Mouse (Mus musculus): ENCODE data around the gene Plxnd1. TPM values are rescaled to one million over a fixed set of nuclear protein-coding genes. Genes with fewer than 3 reads are reported as not detected.

Plxnd1 gene
- total RNA-seq, 1 experiment from 2014 or later = 12.2 TPM

DNA sequence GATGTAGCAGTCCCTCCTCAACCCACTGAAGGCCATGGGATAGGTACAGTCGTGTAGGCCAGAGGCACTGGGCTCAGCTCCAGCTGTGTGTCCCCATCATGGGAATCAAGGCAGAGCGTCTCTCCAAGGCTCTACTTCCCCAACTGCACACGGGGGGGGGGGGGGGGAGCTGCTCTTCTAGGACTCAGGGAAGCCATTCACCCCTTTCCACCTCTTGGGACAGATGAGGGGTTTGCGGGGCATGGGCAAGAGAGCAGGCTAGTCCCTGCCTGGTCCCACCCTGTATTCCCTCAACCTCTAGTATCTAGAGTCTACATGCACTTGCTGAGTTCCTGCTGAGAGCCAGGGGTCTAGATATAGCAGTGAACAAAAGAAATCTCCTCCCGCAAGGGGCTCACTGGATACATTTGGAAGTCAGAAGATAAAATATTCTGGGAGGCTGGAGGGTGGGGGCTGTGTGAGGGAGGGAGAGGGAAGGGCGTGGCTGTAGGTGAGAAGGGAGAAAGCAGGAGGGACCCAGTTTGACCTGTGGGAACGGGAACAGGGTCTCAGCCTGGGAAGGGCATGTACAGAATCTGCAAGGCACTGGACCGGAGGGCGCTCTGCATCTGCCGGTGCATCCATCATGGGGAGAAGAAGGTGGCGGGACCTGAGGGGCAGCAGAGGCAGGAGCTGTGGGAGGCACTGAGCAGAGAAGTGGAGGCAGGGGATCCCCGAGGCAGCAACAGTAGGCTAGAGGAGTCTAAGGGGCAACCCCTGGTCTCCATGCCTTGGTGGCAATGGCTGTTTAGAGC lies 7.7 kb upstream of the Plxnd1 start:
- no peak for ATAC-seq (ENCODE audit: extremely low read depth, insufficient number of reproducible peaks, low FRiP score, poor library complexity, severe bottlenecking)

DNA sequence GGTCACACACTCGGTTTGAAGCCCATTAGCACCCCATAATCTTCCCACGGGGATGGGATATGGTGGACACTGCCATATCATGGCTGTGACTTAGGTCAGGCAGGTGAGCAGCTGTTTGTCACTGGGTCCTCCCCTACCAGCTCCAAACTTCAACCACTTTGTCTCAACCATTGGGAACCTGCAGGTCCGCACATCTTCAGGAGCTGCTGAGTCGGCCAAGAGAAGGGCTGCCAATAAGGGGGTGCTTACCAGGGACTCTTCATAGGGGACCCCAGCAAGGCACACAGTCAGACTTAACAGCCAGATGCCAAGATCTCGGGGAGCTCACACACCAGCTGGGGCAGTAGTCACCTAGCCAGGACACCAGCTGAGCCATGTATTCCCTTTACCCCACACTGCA lies 6.0 kb upstream of the Plxnd1 start:
- no peak for ATAC-seq (ENCODE audit: extremely low read depth, insufficient number of reproducible peaks, low FRiP score, poor library complexity, severe bottlenecking)

DNA sequence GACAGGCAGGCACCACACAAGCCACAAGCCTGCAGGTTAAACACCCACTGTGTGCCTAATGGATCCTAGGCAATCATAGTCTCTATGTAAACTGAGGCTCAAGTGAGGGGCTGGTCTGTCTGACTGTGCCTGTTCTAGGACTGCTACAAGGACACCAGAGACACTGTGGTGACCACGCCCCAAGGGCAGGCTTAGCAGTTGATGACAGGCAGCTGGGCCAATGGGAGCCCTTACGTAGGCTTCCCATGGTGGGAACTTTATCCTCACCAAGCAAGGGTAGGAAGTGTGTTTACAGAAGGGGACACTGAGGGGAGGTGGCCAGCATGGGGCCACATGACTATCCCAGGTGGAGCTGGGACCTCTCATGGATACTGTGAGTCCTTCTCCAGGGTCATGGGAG lies 4.4 kb upstream of the Plxnd1 start:
- no peak for ATAC-seq (ENCODE audit: extremely low read depth, insufficient number of reproducible peaks, low FRiP score, poor library complexity, severe bottlenecking)

- no peak for ATAC-seq (ENCODE audit: extremely low read depth, insufficient number of reproducible peaks, low FRiP score, poor library complexity, severe bottlenecking)
Measured at GRCm38 (mm10) chr6:115998758-115999157, 4.0 kb upstream of the Plxnd1 start.

DNA sequence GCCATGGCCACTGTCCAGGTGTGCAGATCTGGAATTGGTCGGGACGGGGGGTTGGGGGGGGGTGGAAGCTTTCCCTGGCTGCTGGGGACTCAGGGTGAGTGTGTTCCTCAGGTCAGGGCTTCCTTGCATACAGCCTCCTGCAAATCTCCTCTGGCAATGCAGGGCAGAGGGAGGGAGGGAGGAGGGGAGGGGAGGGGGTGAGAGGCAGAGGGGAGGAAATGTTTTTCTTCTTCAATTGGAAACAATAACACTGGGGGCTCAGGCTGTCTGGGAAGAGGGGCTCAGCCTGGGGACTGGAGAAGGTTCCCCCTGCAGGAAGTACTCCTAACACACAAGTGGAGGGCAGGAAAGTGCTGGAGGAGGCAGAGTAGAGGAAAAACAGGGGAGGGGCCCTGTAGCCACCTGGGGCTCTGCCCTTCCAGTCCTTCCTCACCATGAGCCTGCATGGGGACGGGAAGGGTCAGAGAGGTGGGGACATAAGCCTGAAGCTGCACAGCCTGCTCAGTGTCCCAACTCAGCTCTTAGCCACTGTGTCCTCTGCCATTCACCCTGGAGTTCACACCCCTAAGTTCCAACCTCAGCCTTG lies 3.0 kb upstream of the Plxnd1 start:
- ATAC-seq (ENCODE audit: extremely low read depth, insufficient number of reproducible peaks, low FRiP score, poor library complexity, severe bottlenecking) = no peak

DNA sequence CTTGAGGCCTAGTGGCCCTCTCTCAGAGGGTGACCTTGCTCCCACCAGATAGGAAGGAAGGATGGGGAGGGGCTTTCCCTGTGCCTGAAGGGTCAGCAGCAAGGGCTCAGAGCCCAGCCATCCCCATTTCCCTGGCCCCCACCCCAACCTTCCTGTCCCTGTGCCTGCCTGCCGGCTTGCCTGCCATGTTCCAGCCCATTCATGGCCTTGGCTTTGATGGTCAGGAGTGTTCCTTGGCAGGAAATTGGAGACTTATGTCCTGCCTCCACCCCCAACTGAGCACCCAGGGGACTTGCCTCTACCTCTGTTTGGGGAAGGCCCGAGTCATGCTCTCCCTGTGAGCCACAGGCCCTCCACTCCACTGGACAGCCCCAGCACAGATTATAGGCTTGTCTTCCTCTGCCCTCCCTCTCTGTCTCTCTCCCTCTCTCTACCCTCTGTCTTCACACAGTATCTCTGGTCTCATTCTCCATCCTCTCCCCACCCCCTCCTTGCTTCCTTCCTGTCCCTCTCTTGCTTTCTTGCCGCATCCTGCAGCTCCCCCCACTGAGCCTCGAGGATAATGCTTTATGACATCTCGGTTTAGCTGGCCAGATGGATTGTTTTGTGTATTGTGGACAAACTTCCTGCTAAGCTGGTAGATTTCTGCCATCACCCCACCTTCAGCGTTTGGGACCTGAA lies 1.5 kb upstream of the Plxnd1 start:
- ATAC-seq (ENCODE audit: extremely low read depth, insufficient number of reproducible peaks, low FRiP score, poor library complexity, severe bottlenecking) = no peak

GRCm38 (mm10) chr6:115995531-115995941 lies 731 bp upstream of the Plxnd1 start:
- no peak for ATAC-seq (ENCODE audit: extremely low read depth, insufficient number of reproducible peaks, low FRiP score, poor library complexity, severe bottlenecking)

DNA sequence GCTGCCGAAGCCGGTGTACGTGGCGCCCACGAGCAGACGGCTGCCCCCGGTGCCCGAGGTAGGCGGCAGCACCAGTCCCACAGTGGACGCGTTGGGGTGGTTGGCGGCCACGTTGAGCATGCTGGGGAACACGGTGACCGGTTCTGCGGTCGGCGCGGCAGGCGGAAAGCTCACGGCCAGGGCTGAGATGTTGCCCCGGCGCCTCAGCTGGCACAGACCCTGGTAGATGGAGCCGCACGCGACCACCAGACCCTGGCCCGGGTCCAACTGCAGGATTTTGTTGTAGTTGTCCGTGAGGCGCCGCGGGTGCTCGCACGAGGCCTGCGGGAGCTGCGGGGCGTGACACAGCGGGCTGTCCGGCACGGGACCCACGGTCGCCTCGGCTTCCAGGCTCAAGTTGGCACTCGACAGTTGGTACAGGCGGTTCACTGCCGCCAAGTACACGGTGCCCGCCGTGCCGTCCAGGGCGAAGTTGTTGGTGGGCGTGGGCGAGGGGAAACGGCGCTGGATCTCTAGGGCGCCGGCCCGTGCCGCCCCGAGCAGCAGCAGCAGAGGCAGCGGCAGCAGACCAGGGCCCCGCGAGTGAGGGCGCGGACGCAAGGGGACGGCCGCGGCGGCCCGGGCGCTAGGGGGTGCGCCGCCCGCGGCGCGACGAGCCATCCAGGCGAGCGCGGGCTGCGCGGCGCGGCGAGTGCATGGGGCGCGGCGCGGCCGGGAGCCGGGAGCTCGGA lies 494 bp downstream of the Plxnd1 start:
- ATAC-seq (ENCODE audit: extremely low read depth, insufficient number of reproducible peaks, low FRiP score, poor library complexity, severe bottlenecking) = no peak

DNA sequence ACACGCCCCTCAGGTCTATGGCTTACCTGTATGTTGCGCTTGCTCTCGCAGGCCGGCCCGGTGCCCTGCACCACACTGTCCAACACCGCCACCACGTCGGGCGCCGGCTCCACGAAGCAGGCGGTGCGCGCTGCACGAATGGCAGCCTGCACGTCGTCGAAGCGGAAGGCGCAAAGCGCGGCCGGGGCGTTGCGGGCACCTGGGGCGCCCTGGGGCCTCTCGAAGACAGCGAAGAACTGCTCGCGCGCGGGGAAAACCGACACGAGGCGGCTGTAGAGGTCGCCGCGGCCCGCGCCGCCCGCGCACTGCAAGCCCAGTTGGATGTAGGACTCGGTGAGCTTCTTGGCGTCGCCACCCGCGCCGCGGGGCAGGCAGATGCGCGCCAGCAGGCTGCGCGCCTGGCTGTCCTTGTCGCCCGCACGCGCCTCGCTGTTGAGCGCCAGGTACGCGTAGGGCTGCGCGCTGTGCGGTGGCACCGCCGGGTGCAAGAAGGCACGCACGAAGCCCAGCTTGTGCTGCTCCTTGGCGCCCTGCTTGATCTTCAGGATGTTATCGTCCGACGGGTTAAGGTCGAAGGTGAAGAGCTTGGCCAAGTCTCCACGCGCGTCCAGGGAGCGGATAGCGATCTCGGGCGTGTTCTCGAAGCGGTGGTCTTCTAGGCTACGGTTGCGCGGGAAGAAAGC lies 1.2 kb downstream of the Plxnd1 start:
- ATAC-seq (ENCODE audit: extremely low read depth, insufficient number of reproducible peaks, low FRiP score, poor library complexity, severe bottlenecking) = no peak

DNA sequence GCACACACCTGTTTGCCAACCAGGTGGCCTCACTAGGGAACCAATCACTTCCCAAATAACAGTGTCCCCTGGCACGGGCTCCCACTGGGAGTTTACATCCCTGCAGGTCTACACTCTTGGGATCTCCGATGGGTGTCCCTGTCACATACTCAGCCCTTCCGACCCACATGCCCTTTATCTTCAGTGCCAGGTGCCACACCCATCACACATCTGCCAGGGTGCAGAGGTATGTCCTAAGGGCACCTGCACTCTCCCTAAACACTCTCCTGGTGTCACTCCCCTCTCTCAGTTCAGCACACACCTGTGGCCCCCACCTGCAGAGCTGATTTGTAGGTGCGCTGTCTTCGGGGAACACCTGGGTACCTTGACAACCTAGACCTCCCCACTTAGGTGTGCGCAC lies 1.8 kb downstream of the Plxnd1 start:
- no peak for ATAC-seq (ENCODE audit: extremely low read depth, insufficient number of reproducible peaks, low FRiP score, poor library complexity, severe bottlenecking)

- ATAC-seq (ENCODE audit: extremely low read depth, insufficient number of reproducible peaks, low FRiP score, poor library complexity, severe bottlenecking) = no peak
Measured at GRCm38 (mm10) chr6:115991881-115992620, 2.8 kb downstream of the Plxnd1 start.

DNA sequence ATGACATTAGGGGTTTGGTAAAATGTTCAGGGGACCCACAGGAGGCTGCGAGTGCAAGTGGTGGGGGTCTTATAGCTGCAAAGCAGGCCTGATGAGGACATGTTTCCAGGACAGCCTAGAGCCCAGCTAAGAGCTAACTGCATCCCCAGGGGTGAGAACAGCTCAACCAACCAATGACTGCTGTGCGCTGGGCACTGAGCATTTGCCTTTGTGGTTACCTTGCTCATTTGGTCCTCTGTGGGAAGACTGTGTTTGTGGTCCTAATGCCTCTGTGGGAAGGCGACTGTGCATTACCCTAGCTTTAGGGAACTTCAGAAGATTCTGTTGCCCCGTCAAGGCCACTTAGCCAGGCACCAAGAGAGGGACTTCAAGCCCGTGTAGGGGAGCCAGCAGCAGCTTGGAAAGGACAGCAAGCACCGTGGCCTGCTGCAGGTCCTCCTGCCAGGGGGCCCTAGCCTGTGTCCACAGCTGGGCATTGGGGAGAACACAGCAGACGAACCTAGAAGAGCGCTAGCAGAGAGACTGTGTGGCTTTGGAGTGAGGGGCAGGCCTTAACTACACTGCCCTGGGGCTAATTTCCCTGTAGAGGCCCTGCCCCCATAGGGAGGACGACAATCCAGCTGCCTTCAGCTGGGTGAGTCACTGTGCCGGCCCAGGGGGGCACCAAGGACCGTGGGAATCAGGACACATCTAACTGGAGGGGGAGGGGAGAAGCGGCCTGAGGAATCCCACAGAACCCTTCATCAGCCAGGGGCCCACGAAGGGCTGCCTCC lies 3.5 kb downstream of the Plxnd1 start:
- no peak for ATAC-seq (ENCODE audit: extremely low read depth, insufficient number of reproducible peaks, low FRiP score, poor library complexity, severe bottlenecking)

GRCm38 (mm10) chr6:115990479-115990878 lies 4.3 kb downstream of the Plxnd1 start:
- no peak for ATAC-seq (ENCODE audit: extremely low read depth, insufficient number of reproducible peaks, low FRiP score, poor library complexity, severe bottlenecking)

- no peak for ATAC-seq (ENCODE audit: extremely low read depth, insufficient number of reproducible peaks, low FRiP score, poor library complexity, severe bottlenecking)
Measured at GRCm38 (mm10) chr6:115990056-115990455, 4.7 kb downstream of the Plxnd1 start.

GRCm38 (mm10) chr6:115989607-115990006 lies 5.2 kb downstream of the Plxnd1 start:
- ATAC-seq (ENCODE audit: extremely low read depth, insufficient number of reproducible peaks, low FRiP score, poor library complexity, severe bottlenecking) = no peak

GRCm38 (mm10) chr6:115989032-115989431 lies 5.8 kb downstream of the Plxnd1 start:
- no peak for ATAC-seq (ENCODE audit: extremely low read depth, insufficient number of reproducible peaks, low FRiP score, poor library complexity, severe bottlenecking)

DNA sequence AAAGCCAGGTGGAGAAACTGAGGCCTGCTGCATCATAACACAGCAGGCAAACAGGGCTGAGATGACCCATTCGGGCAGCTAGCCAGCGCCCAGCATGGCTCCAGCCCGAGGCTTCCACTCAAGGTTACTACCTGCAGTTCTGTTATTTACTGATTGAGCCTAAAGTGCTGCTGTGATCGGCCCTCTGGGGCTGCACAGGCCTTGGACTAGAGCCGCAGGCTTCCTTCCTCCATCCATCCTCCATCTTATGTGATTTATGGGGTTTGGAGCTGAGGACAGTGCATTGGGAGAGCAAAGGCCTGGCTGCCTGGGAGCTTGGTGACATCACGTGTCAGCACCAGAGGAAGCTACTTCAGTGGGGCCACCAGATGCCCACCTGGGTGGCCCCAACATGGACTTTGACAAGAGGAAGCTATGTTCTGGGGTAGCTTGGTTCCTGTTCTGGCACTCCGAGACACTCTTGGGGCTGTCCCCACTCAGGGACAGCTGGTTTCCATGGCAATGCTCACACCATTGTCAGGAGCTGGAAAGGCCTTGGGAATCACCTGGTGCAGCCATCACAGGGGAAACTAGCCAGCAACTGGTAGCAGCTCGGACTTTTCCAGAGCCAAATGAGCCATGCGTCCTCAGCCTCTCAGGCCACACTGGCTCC lies 7.6 kb downstream of the Plxnd1 start:
- peak; percentile 9; the same call in 1 of the 2 replicates for ATAC-seq (ENCODE audit: extremely low read depth, insufficient number of reproducible peaks, low FRiP score, poor library complexity, severe bottlenecking)
